Mouse (Mus musculus) embryo, embryonic 9.5 days (tissue): ENCODE results near the gene Gnat2.

Experiments
- DNase-seq: peaks from one replicate; pipeline ENCODE4 v3.0.0-alpha.2; 2017; ENCODE audit errors: extremely low spot score

The Gnat2 gene

DNA sequence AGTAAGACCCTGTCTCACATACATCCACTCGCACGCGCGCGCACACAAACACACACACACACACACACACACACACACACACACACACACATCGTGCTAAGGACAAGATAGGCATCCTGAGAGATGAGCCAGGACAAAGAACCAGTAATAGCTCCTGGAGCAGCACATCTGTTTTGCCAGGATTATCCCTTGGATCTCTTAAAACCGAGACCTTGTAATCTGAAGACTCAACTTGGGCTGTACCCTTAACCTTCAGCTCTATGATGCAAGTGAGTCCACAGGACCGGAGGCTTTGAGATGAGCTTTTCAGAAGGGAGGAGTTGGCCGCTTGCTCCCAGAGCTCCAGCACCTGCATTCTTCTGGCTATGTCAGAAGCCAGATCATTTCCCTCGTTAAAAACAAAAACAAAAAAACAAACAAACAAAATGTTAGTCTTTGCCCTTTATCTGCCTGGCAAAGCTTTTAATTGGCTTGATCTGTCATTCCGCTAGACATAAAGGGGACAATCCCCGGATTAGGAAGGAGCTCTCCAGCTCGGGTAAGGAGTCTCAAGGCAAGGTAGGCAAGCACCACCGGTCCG is at the start of gene Gnat2:
Gene Gnat2 (plus strand): TSS at position 254 of the 580 bp plus-strand sequence.
- DNase-seq = no peak

DNA sequence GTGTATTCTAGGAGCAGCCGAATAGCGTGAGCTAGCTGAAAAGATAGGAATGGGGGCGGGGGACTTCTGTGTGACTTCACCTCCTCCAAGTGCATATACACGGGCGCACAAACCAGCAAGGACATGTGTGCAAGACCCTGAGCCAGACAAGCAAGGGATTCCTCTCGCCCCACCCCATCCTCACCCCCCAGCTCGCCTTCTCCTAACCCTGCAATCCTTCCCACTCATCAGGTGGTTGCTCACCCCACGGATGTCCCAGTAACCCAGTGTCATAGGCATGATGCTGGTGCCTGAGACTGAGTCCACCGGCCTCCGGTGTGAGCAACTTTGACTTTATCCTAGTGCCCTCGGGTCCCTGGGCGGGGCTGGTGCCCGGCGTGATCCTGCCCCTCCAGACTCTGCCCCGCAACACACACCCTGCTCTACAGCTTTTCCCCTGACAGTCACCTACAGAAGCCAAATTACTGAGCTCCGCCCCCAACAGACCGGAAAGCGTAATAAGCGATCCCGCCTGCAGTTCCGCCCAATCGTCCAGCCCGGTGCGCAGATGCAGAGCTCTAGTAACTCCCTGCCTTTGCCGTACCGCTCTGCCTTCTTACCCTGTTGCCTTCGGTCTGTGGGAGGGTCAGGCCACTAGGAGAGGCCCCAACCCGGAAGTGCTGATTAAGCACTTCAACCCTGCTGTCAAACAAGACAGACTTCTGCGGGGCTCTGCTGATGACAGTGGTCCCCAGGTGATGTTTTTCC is 48.0 kb upstream of the Gnat2 start, which contains the start of gene Gstm4:
Gene Gstm4 (minus strand): TSS at position 501 of the 747 bp plus-strand sequence.
- peak; percentile 78 for DNase-seq

DNA sequence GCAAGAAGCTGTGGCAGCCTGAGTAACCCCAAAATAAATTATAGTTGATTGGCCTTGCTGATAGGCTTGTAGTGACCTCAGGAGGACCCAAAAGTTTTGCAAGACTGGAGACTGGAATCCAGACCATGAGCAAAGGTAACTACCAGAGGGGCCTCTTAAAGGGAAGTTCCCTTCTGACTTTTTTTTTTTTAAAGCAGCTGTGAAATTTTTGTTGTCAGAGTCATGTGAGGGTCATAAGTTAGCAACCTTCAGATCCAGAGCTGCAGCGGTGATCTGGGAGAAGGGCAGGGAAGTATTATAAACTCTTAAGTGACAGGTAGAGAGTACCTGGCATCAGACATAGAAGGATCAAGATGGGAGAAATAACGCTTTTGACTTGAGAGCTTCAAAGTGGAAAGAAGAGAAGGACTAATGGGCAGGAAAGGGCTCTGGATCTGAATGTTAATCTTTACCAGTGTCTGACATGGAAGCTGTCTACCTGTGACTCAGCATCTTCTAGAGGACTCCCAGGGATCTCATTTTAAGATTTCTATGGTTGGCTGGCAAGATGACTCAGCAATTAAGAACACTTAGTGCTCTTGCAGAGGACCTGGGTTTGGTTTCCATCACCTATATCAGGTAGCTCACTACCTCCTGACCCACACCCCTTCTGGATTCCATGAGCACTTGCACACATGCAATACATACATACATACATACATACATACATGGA is 45.5 kb upstream of the Gnat2 start:
- no peak for DNase-seq

DNA sequence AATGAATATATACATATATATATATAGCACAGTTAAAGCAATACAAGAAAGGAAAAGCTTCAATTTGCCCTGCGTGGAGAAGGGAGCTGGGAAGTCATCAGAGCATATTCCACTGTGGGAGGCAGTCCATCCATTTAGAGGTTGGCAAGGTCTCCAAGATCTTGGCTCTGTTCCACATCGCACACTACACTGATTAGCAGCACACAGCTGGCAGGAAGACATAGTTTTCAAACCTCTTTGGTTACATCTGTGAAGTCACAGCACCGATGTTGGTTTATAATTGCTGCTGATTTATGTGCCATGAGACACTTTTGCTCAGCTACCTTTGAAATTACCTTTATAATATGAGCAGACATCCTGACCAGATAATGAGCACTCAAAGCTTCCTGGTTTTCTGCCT is 44.3 kb upstream of the Gnat2 start:
- no peak for DNase-seq

DNA sequence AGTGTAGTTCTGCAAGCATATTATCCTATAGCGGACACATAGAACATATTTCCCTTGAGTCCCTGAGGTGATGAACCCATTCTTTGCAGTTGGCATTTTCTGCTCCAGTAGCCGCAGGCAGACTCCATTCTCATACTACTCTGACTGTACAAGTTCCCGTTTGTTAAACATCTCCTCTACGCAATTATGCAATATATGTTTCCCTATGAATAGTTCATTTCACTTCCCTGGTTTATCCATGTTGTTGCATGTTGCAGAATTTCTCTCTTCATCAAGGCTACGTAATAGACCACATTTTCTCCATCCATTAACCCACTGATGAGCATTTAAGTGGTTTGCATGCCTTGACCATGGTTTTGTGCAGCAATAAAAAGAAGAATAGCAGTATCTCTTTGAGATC is 42.1 kb upstream of the Gnat2 start:
- no peak for DNase-seq

DNA sequence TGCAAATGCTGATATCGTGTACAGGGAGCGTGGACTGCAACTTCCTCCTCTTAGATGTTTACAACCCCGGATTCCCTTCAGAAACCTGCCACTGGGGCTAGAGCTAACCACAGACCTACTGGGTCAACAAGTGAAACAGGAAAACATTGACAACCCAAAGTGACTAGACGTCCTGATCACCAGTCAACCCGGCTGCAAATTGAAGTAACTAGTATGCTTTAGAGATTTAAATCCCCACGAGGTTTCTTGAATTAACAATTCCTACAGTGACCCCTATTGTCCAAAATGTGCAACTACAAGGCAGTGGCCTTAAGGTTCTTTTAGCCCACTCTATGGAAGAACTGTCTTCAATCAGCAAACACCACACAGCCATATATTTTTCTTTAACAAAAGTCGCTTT is 31.2 kb upstream of the Gnat2 start:
- peak; percentile 77 for DNase-seq

DNA sequence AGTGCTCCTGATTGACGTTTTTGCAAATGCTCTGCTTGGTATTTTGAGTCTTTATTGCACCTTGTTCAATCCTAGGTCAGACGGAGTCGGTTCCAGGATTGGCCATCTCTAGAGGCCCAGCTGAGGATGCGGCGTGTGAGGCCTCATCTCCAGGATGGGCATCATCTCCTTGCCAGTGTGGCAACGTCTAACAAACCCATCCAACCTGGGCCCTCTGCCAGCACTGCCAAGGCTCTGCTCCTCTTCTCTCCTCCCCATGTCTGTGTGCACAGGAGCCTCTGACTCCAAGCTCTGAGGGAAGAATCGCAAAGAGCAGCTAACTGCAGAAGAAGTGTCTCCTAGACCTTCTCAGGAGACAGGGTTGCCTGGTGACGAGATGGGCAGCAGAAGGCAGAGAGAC is 29.9 kb upstream of the Gnat2 start:
- no peak for DNase-seq

GRCm38 (mm10) chr3:108064672-108065071 is 27.9 kb upstream of the Gnat2 start:
- DNase-seq = no peak

GRCm38 (mm10) chr3:108065551-108065950 is 27.0 kb upstream of the Gnat2 start:
- no peak for DNase-seq

- no peak for DNase-seq
Observed at GRCm38 (mm10) chr3:108067370-108067934, 25.1 kb upstream of the Gnat2 start.

GRCm38 (mm10) chr3:108068826-108069225 is 23.8 kb upstream of the Gnat2 start:
- DNase-seq = no peak

GRCm38 (mm10) chr3:108069231-108069870 is 23.2 kb upstream of the Gnat2 start:
- no peak for DNase-seq

GRCm38 (mm10) chr3:108070295-108071293 is 22.0 kb upstream of the Gnat2 start:
- DNase-seq = peak; percentile 51

- no peak for DNase-seq
Observed at GRCm38 (mm10) chr3:108072983-108073569, 19.5 kb upstream of the Gnat2 start.

GRCm38 (mm10) chr3:108076836-108077235 is 15.8 kb upstream of the Gnat2 start:
- no peak for DNase-seq

DNA sequence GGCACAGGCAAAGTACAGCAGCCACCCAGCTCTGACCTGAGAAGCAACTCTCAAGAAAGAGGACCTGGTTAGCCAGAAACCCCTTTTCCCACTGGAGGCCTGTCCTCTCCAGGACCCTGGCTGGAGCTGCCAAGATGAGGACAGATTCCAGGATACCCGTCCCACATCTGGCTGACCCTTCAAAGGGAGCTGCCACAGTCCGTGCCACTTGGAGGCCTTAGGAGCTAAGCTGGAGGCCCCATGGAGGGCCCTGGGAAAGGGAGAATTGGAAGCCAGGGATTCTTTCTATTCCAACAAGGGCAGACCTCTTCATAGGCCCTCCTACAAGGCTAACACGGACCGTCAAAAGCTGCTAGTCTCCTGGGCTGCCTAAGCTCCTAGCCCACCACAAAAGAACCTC is 10.9 kb upstream of the Gnat2 start:
- DNase-seq = no peak

DNA sequence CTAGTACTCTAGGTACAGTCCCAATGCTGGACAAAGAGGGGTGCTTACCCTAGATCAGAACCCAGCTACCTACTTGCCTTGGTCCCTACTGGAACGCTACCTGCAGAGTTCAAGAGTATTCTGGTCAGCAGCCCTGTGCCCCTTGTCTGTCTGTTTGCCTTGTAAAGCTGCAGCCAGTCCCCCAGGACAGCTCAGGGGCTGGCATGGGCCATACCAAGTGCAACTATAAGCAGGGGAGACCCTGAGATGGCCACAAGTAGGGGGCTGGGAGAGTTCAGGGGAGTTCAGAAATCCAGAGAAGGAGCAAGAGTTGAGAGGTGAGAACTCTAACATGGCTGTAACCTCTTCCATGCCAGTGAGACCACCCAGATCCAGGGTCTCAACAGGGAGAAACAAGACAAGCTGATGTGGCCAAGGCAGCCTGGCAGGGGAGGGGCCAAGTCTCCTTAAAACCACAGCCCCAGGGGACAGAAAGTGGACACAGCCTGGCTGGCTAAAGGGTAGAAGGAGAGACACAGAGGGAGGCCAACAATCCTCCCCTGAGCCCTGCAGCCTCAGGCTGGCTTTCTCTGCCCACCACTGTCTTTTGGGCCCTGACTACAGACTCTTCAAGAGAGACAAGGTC is 10.2 kb upstream of the Gnat2 start:
- no peak for DNase-seq

GRCm38 (mm10) chr3:108083161-108083560 is 9.4 kb upstream of the Gnat2 start:
- no peak for DNase-seq

DNA sequence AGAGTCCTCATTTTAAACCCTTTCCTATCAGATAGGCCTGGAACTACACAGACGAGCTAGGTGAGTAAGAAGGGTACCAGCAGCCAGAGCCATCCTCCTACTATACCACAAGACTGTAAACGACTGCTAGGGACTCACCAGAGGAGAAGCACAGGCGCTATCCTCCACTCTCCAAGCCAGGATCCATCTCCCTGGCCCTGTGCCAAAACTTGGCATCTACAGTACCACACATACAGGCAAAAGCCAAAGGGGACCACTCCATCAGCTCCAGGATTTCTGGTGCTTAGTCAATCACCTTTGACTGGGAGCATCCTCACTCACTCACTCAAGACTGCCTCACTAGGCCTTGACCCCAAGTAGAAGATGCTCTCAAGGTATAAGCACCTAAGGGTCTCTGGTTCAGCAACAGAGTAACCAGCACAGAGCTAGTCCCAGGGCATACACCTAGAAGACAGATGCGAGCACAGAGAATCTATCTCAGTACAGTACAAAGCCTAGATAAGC is 8.6 kb upstream of the Gnat2 start:
- DNase-seq = no peak
